Mouse (Mus musculus): ENCODE results near the gene Coq10a. TPM values are rescaled to one million over a fixed set of nuclear protein-coding genes. Genes with fewer than 3 reads are reported as not detected.
"Not testable (repeated sequence)": the region's sequence is repeated elsewhere in the genome, so short reads cannot be mapped to it uniquely, and the experiment has no call there.

The Coq10a gene
- polyA plus RNA-seq, 1 experiment from 2014 or later: 33.7 TPM

GRCm38 (mm10) chr10:128338415-128338814 is 30.4 kb downstream of the Coq10a start:
- Histone ChIP-seq H3K9me3 (no peaks in the 10 kb centered on the region), H3K27me3 (no peaks in the 10 kb centered on the region), H3K27ac (replicated peaks) (peak overlapping the region; percentile 88; the same call in 1 of the 2 replicates)

DNA sequence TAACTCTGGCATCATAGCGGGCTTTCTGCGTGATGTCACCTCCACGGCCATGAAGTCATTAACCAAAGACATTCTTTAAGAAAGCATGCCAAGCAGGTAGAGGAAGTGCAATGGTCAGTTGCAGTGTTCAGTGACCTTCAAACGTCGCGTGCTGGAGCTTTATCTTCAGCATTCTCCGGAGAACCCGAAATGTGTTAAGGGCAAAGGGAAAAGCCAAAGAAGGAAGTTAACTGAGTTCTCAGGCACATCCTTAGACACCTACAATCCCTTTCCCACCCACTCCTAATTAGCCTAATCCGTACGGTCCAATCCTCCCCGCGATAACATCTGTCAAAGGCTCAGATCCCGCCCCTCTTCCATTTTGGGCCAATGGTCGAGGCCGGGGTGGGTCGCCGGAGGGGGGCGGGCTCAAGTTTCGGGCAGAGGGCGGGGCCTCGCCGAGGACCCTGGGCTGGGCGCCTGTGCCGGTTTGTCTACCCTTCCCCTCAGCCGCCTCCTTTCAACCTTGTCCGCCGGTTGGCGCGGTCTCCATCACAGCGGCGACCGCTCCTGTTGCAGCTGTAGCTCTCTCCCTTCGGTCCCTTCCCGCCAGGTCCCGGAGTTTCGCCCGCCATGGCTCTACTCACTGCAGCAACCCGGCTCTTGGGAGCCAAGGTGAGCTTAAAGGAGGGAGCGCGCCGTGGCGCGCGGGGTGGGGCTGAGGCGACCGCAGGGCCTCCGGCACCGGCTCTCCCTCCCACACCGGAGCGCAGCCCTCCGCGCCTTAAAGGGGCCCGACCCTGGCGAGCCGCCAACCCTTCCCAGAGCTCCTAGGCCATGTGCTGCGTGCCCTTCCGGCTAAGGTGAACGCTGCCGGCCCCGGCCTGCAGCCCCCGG is 31.3 kb downstream of the Coq10a start, which contains the start of gene Cs:
Cs (plus strand) TSS at position 429 of the 876 bp plus-strand sequence.
- peak within 1 kb of the TSS; percentile 74 for H3K4me2 ChIP-seq (replicated peaks)
- H3K27me3 ChIP-seq: no peaks in the 10 kb centered on the region
- peak within 1 kb of the TSS; percentile 88 for H3K27ac ChIP-seq (replicated peaks)
- WGBS: under 1% methylated on average over 60 of the region's 61 CpGs
- peak within 1 kb of the TSS; percentile 85 for H3K9ac ChIP-seq (replicated peaks)
- H3K36me3 ChIP-seq: peaks cover 4% of the 10 kb centered on the region; the same call in 1 of the 2 replicates
- peaks cover 24% of the 10 kb centered on the region for H3K4me1 ChIP-seq
- H3K4me3 ChIP-seq: peak within 1 kb of the TSS; percentile 82
- peak; percentile 98 for ATAC-seq (replicated peaks)
- H3K9me3 ChIP-seq: no peaks in the 10 kb centered on the region

More at GRCm38 (mm10) chr10:128338415-128338814, 30.4 kb downstream of the Coq10a start:
- Histone ChIP-seq H3K4me1 (peaks cover 26% of the 10 kb centered on the region), H3K36me3 (peaks cover 4% of the 10 kb centered on the region; the same call in 1 of the 2 replicates), H3K9ac (replicated peaks) (peak overlapping the region; percentile 85), H3K4me2 (replicated peaks) (peak overlapping the region; percentile 74), H3K4me3 (peak overlapping the region; percentile 82)
- no peak; the same call in 1 of the 2 replicates for ATAC-seq (replicated peaks)
- WGBS: 16% methylated on average over 5 of the region's 5 CpGs

DNA sequence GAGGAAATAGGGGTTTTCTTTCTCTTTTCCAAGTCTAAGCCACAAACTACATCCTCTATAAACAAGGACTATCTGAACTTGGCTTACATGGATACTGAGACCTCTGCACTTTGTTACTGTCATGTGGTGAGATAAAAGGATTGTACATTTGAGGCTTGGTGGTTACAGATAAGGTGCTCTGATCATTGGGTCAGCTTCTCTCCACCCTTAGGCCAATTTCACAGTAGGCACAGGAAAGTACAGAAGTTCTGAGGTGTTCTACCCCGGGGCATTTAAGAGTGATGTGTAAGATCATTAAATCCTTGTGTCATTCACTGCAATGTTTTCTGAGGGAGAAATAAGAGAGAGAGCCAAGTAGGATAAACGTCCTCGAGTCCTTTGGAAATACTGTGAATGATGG is 32.2 kb downstream of the Coq10a start:
- H3K4me2 ChIP-seq (replicated peaks): peak overlapping the region; percentile 59; the same call in 1 of the 2 replicates
- peaks cover 24% of the 10 kb centered on the region for H3K4me1 ChIP-seq
- peaks cover 4% of the 10 kb centered on the region; the same call in 1 of the 2 replicates for H3K36me3 ChIP-seq
- H3K27me3 ChIP-seq: no peaks in the 10 kb centered on the region
- no peaks in the 10 kb centered on the region for H3K9me3 ChIP-seq
- ATAC-seq (replicated peaks): no peak
- H3K27ac ChIP-seq (replicated peaks): no peak overlapping the region
- peak overlapping the region; percentile 82; the same call in 1 of the 2 replicates for H3K4me3 ChIP-seq
- H3K9ac ChIP-seq (replicated peaks): no peak overlapping the region
- 91% methylated on average over 3 of the region's 3 CpGs for WGBS

- Histone ChIP-seq H3K27ac (replicated peaks) (no peak overlapping the region), H3K36me3 (peaks cover 3% of the 10 kb centered on the region; the same call in 1 of the 2 replicates), H3K4me2 (replicated peaks) (no peak overlapping the region), H3K4me1 (peaks cover 24% of the 10 kb centered on the region), H3K27me3 (no peaks in the 10 kb centered on the region), H3K4me3 (no peak overlapping the region), H3K9ac (replicated peaks) (no peak overlapping the region), H3K9me3 (no peaks in the 10 kb centered on the region)
- ATAC-seq (replicated peaks): no peak
- 96% methylated on average over 3 of the region's 3 CpGs for WGBS
Measured at GRCm38 (mm10) chr10:128336195-128336594, 32.6 kb downstream of the Coq10a start.

DNA sequence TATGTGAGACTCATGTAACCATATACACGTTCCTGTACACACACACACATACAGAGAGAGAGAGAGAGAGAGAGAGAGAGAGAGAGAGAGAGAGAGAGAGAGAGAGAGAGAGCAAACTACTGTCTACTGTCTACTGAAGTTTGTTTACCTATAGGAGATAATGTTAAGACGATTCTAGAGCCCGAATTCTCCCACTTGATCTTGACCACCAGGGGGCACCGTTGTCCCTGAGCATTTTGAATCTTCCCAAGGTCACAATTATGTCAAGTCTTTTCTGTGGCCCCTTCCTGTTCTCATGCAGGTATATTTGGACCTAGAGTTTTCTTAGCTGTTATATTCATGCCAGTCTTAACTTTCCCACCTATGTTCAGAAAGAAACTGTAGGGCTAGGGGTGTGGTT is 33.2 kb downstream of the Coq10a start:
- Histone ChIP-seq H3K36me3 (no peaks in the 10 kb centered on the region), H3K9me3 (no peaks in the 10 kb centered on the region), H3K9ac (replicated peaks) (no peak overlapping the region), H3K4me3 (no peak overlapping the region), H3K27me3 (no peaks in the 10 kb centered on the region), H3K4me2 (replicated peaks) (no peak overlapping the region), H3K27ac (replicated peaks) (no peak overlapping the region), H3K4me1 (peaks cover 21% of the 10 kb centered on the region)
- WGBS: 5% methylated on average over 4 of the region's 4 CpGs
- no peak for ATAC-seq (replicated peaks)

DNA sequence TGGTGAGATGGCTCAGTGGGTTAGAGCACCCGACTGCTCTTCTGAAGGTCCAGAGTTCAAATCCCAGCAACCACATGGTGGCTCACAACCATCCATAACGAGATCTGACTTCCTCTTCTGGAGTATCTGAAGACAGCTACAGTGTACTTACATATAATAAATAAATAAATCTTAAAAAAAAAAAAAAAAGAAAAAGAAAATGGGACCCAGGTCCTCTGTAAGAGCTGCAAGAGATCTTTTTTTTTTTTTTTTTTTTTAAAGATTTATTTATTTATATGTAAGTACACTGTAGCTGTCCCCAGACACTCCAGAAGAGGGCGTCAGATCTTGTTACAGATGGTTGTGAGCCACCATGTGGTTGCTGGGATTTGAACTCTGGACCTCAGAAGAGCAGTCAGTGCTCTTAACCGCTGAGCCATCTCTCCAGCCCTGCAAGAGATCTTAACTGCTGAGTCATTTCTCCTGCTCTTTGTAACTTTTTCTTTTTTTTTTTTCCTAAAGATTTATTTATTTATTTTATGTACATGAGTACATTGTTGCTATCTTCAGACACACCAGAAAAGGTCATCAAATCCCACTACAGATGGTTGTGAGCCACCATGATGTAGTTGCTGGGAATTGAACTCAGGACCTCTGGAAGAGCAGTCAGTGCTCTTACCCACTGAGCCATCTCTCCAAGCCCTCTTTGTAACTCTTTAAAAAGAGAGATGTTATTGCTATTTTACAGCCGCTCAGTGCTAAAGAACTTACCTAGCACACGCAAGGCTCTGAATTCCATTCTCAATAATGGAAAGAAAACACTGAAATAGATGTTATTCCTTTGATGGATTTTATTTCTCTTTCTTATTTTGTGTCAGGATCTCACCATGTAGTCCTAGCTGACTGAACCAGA is 36.2 kb downstream of the Coq10a start:
- not testable (repeated sequence) for H3K9ac ChIP-seq (replicated peaks); ATAC-seq (replicated peaks); H3K27me3 ChIP-seq; H3K4me1 ChIP-seq; H3K4me3 ChIP-seq; H3K27ac ChIP-seq (replicated peaks); H3K9me3 ChIP-seq; H3K4me2 ChIP-seq (replicated peaks)
- 77% methylated on average over 6 of the region's 6 CpGs for WGBS
- H3K36me3 ChIP-seq: peaks cover 14% of the 10 kb centered on the region

DNA sequence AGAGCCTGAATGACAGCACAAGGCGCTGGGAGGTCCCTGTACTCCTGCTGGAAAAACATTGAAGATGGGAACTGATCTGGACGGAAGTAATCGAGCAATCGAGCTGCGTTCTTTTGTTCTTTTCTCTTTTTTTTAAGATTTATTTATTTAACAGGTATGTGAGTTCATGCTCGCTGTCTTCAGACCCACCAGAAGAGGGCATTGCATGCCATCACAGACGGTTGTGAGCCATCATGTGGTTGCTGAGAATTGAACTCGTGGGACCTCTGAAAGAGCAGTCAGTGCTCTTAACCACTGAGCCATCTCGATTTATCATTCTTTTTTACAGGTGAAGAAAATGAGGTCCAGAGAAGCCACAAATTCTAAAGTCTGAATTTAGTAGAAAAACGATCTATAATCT is 41.2 kb downstream of the Coq10a start:
- H3K4me3 ChIP-seq: no peak overlapping the region
- peaks cover 34% of the 10 kb centered on the region for H3K36me3 ChIP-seq
- H3K4me2 ChIP-seq (replicated peaks): no peak overlapping the region
- no peak for ATAC-seq (replicated peaks)
- WGBS: 85% methylated on average over 10 of the region's 10 CpGs
- H3K9ac ChIP-seq (replicated peaks): no peak overlapping the region
- H3K4me1 ChIP-seq: peaks cover 16% of the 10 kb centered on the region
- H3K27ac ChIP-seq (replicated peaks): no peak overlapping the region
- no peaks in the 10 kb centered on the region for H3K27me3 ChIP-seq
- no peaks in the 10 kb centered on the region for H3K9me3 ChIP-seq

- H3K9ac ChIP-seq (replicated peaks): no peak overlapping the region
- H3K27ac ChIP-seq (replicated peaks): no peak overlapping the region
- peaks cover 16% of the 10 kb centered on the region for H3K4me1 ChIP-seq
- H3K9me3 ChIP-seq: no peaks in the 10 kb centered on the region
- no peak overlapping the region for H3K4me2 ChIP-seq (replicated peaks)
- 93% methylated on average over 8 of the region's 8 CpGs for WGBS
- H3K4me3 ChIP-seq: no peak overlapping the region
- H3K27me3 ChIP-seq: no peaks in the 10 kb centered on the region
- H3K36me3 ChIP-seq: peaks cover 34% of the 10 kb centered on the region
- ATAC-seq (replicated peaks): no peak
Measured at GRCm38 (mm10) chr10:128326825-128327224, 42.0 kb downstream of the Coq10a start.

DNA sequence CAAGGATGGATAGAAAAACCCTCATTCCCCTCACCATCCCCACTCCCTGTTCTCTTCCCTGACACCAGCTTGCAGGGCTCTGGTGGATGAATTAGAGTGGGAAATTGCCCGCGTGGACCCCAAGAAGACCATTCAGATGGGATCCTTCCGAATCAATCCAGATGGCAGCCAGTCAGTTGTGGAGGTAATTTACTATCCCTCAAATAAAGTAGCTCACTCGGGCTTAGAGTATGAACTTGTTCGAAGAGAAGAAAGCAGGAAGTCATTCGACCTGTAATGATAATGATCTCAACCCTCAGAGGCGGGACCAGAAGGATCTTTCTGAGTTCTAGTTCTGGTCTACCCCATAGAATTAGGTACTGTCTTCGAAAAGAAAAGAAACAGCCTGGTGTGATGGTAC is 45.3 kb downstream of the Coq10a start:
- WGBS: 85% methylated on average over 8 of the region's 8 CpGs
- peak overlapping the region; percentile 75 for H3K4me2 ChIP-seq (replicated peaks)
- ATAC-seq (replicated peaks): no peak
- H3K4me3 ChIP-seq: peak overlapping the region; percentile 87
- H3K9me3 ChIP-seq: no peaks in the 10 kb centered on the region
- no peaks in the 10 kb centered on the region for H3K27me3 ChIP-seq
- H3K36me3 ChIP-seq: peaks cover 49% of the 10 kb centered on the region
- H3K27ac ChIP-seq (replicated peaks): peak overlapping the region; percentile 97; the same call in 1 of the 2 replicates
- peak overlapping the region; percentile 97 for H3K9ac ChIP-seq (replicated peaks)
- H3K4me1 ChIP-seq: peaks cover 21% of the 10 kb centered on the region

DNA sequence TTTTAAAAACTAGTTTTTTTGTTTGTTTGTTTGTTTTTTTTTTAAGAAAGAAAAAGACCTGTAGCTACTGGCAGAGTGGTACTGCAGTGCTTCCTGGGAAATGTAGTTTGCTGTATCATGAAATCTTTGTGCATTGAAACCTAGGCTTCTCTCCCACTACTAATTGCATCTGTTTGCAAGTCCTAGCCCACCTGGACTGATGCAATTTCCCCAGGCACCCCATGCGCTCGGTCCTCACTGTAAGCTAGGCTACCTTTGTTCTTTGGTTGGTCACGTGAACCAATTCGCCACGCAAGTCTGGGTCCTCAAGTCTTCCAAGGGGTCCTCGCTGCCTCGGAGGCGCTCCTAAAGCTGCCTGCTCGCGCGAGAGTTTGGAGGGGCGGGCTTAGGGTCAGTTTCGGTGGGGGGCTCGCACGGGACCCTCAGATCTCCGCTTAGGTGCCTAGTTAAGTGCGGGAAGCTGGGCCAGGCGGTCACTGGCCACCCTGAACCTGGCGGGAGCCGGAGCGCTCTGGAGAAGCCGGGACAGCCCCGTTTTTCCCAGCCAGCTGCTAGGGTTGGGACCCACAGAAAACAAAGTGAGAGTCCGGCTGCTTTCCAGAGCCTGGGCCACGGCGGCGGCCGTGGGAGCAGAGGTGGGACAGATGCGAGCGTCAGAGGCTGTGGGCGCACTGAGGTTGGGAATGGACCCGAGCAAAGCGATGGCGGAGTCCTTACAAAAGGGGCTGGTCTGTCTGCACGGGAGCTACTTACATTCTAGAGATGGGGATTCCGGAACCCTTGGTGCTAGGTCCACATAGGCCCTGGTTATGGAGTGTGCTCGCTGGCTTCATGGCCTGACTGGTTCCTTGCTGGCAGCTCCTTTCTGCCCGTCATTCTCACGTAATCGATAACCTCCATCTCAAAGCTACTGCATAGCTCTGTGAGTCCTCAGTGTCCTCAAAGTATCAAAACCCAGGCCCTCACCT is 46.4 kb downstream of the Coq10a start, which contains the start of gene Cnpy2:
Cnpy2 (plus strand) TSS at position 319 of the 968 bp plus-strand sequence.
- Histone ChIP-seq H3K9me3 (no peaks in the 10 kb centered on the region), H3K4me2 (replicated peaks) (peak within 1 kb of the TSS; percentile 75), H3K36me3 (peaks cover 51% of the 10 kb centered on the region), H3K4me3 (peak within 1 kb of the TSS; percentile 87), H3K4me1 (peaks cover 21% of the 10 kb centered on the region), H3K27me3 (no peaks in the 10 kb centered on the region), H3K27ac (replicated peaks) (peak within 1 kb of the TSS; percentile 97), H3K9ac (replicated peaks) (peak within 1 kb of the TSS; percentile 97)
- under 1% methylated on average over 40 of the region's 40 CpGs for WGBS
- ATAC-seq (replicated peaks): peak; percentile 96

DNA sequence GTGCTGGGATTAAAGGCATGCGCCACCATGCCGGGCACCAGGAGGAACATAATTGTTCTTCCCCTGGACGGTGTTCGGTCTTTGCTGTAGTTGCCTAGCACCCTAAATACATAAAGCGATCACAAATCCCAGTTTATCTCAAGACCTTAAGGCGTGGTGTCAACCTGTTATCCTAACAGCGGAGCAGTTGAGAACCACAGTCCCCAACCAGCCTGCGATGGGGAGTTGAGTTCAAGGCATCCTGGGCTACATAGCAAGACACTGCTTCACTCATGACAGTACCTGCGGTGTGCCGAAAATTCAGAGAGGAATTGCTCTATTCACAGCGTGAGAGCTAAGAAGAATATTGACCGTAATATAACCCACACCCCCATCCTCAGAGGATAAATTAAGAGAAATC is 47.2 kb downstream of the Coq10a start:
- Histone ChIP-seq H3K27me3 (no peaks in the 10 kb centered on the region), H3K4me3 (peak overlapping the region; percentile 87), H3K9ac (replicated peaks) (peak overlapping the region; percentile 36), H3K36me3 (peaks cover 48% of the 10 kb centered on the region), H3K4me2 (replicated peaks) (peak overlapping the region; percentile 75), H3K4me1 (peaks cover 21% of the 10 kb centered on the region), H3K9me3 (no peaks in the 10 kb centered on the region), H3K27ac (replicated peaks) (peak overlapping the region; percentile 97)
- WGBS: 58% methylated on average over 12 of the region's 12 CpGs
- ATAC-seq (replicated peaks): 0 out of 2 replicates have a peak, but pooled peaks have one; percentile 8
